Mouse (Mus musculus) cortical plate, adult 2 months (tissue): ENCODE results near the gene Phkb.

Experiments
- CTCF ChIP-seq: fragments of 200-500 bp; IDR thresholded peaks from 2 replicates; pipeline ENCODE4 v1.5.1; 2011; ENCODE audit warnings: mild to moderate bottlenecking, control low read depth, low read length; ENCODE audit not compliant: insufficient read depth; ENCODE audit errors: extremely low read depth
- POLR2A ChIP-seq: fragments of 200-500 bp; IDR thresholded peaks from 2 replicates; pipeline ENCODE4 v1.6.1; 2011; ENCODE audit warnings: mild to moderate bottlenecking, low read length, control low read depth; ENCODE audit not compliant: insufficient read depth; ENCODE audit errors: extremely low read depth

DNA sequence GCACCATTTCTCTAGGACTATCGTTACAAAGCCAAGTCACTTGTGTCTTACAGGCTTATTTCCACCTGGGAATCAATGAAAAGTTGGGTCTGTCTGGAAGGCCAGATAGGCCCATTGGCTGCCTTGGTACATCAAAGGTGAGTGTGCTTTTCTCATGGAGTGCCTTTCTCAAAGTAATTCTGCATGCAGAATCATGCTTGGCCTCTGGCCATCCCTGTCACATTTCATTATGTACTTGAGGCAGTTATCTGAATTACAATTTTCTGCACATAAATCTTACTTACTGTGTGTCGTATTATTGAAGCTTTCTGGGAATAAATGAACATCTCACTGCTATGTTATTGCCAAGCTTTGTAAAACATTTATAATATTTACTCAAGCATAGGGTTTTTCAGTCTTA lies 176.0 kb downstream of the Phkb start:
- no peak for TF ChIP-seq CTCF
- TF ChIP-seq POLR2A, result no peak
